Mouse (Mus musculus): ENCODE measurements around the gene Oxsr1. TPM values are rescaled to one million over a fixed set of nuclear protein-coding genes. Genes with fewer than 3 reads are reported as not detected.

Oxsr1 gene
- total RNA-seq, 2 experiments from 2014 or later = 31.1 to 33.9 TPM

- Histone ChIP-seq H3K27ac (no peak overlapping the region), H3K4me3 (no peak overlapping the region)
- TF ChIP-seq CTCF (IDR thresholded peaks at IDR 0.05) = no peak
- intact Hi-C loops (cut with DNase I) = no loop called here
- no peak for DNase-seq (ENCODE audit: extremely low spot score in 1 of 2, low spot score in 2 of 2)
Measured at GRCm38 (mm10) chr9:119201653-119202052, 120.6 kb downstream of the Oxsr1 start.

- DNase-seq (ENCODE audit: extremely low spot score in 1 of 2, low spot score in 2 of 2) = no peak
- TF ChIP-seq CTCF (IDR thresholded peaks at IDR 0.05) = no peak
- intact Hi-C loops (cut with DNase I) = no loop called here
- Histone ChIP-seq H3K4me3 (no peak overlapping the region), H3K27ac (no peak overlapping the region)
Measured at GRCm38 (mm10) chr9:119199151-119199861, 122.9 kb downstream of the Oxsr1 start.

- peak; percentile 31 to 43 for DNase-seq (ENCODE audit: extremely low spot score in 1 of 2, low spot score in 2 of 2)
- intact Hi-C loops (cut with DNase I) = no loop called here
- H3K27ac ChIP-seq = no peak overlapping the region
- TF ChIP-seq CTCF (IDR thresholded peaks at IDR 0.05) = peak; percentile 64
- no peak overlapping the region for H3K4me3 ChIP-seq
Measured at GRCm38 (mm10) chr9:119192202-119192990, 129.8 kb downstream of the Oxsr1 start.

Other genes with a start within 250 kb of the Oxsr1 start
- 10 to 100 TPM; 15.2 to 16.2 TPM for gene Plcd1, start 228.9 kb downstream of the Oxsr1 start, total RNA-seq (2021)
- gene Dlec1, start 219.9 kb downstream of the Oxsr1 start, total RNA-seq (2021) = 1 to 10 TPM; 2.8 to 3.8 TPM
- gene Acaa1b, start 165.3 kb downstream of the Oxsr1 start, total RNA-seq (2021) = 1 to 10 TPM; 1.8 TPM
- not detected for gene Gm47289, start 163.3 kb downstream of the Oxsr1 start, total RNA-seq (2021)
- gene Slc22a13, start 113.3 kb downstream of the Oxsr1 start, total RNA-seq (2021) = under 1 TPM in 1 of 2 experiments, not detected in 1; 0.23 TPM
- gene Acaa1a, start 17.2 kb upstream of the Oxsr1 start, total RNA-seq (2021) = 10 to 100 TPM; 69.9 to 73.6 TPM
- 1 to 10 TPM; 4.6 to 5.5 TPM for gene Myd88, start 19.0 kb upstream of the Oxsr1 start, total RNA-seq (2021)
- 1 to 10 TPM; 4.9 to 5.5 TPM for gene Xylb, start 35.0 kb upstream of the Oxsr1 start, total RNA-seq (2021)
- gene Slc22a14, start 43.1 kb upstream of the Oxsr1 start, total RNA-seq (2021) = not detected
- gene Acvr2b, start 79.7 kb upstream of the Oxsr1 start, total RNA-seq (2021) = 10 to 100 TPM; 16.9 to 19.1 TPM
- gene Exog, start 122.5 kb upstream of the Oxsr1 start, total RNA-seq (2021) = 10 to 100 TPM; 22.3 to 22.9 TPM